Comparison of ENCODE assay signal across 8 mouse cellular contexts in the genomic region with DNA sequence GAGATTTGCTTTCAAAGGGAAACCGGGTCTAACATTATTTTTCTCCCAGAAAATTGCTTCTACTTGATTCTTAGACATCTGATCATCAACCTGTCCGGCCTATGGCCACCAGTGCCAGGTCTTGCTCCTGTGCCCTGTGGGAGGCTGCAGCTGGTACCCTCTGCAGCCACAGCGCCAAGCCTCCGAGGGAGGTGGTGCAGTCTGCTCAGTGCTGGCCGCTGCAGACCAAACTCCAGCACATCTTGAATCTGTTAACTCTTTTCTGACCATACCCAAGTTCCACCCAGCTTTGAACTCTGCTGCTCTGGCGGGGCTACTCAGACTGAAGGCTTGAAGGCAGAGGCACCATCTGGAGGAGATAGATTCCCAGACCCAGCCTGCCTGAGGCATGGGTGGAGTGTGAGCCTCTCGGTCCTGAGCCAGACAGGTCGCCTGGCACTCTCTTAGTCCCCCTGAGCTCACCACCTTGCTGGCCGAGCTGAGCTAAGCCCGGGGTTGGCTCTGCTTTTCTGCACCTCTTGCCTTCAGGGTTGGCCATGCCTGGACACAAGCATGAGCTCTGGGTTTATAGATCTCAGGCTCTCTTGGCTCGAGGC. TPM values are rescaled to one million over a fixed set of nuclear protein-coding genes. Genes with fewer than 3 reads are reported as not detected.
DNase-seq lines count a peak whose midpoint lies in the region; ATAC-seq lines count a peak whose summit lies in the region.

Tbr1 (plus strand) TSS at position 275 of the 596 bp plus-strand sequence.

- H3K9ac ChIP-seq in heart, embryonic 14.5 days (ENCODE audit: low read length): no peak within 1 kb of the TSS
- H3K9ac ChIP-seq in forebrain, embryonic 14.5 days (ENCODE audit: low read length): peak within 1 kb of the TSS; percentile 58
- no peak within 1 kb of the TSS for H3K9ac ChIP-seq in neural tube, embryonic 11.5 days (ENCODE audit: low read length)

- intact Hi-C loops in heart, postnatal 36 days (cut with DNase I): no loop called here
- intact Hi-C loops in left cerebral cortex, postnatal 10 days (cut with DNase I): no loop called here

- no peaks in the 10 kb centered on the region for H3K9me3 ChIP-seq in heart, embryonic 14.5 days (ENCODE audit: control insufficient read depth, low read length)
- H3K9me3 ChIP-seq in forebrain, embryonic 14.5 days (replicated peaks; ENCODE audit: control insufficient read depth, low read length): no peaks in the 10 kb centered on the region
- H3K9me3 ChIP-seq in neural tube, embryonic 11.5 days (ENCODE audit: control insufficient read depth, low read length): no peaks in the 10 kb centered on the region

- ATAC-seq in heart, embryonic 14.5 days (ENCODE audit: insufficient number of reproducible peaks, insufficient read depth, low FRiP score, low read depth): no peak
- ATAC-seq in forebrain, embryonic 14.5 days: 0 out of 2 replicates have a peak, but pooled peaks have one; percentile 6
- ATAC-seq in neural tube, embryonic 11.5 days (ENCODE audit: insufficient read depth, low FRiP score, low TSS enrichment): 0 out of 2 replicates have a peak, but pooled peaks have one; percentile 14

- no peak within 1 kb of the TSS; a peak in 1 of 4 replicates for H3K4me3 ChIP-seq in heart, embryonic 14.5 days (ENCODE audit: control insufficient read depth in 1 of 2, insufficient read depth in 1 of 2, low read depth in 1 of 2, low read length in 2 of 2)
- H3K4me3 ChIP-seq in forebrain, embryonic 14.5 days (ENCODE audit: low read depth, low read length): peak within 1 kb of the TSS; percentile 51
- H3K4me3 ChIP-seq in neural tube, embryonic 11.5 days (ENCODE audit: low read depth, low read length): no peak within 1 kb of the TSS

- H3K4me2 ChIP-seq in heart, embryonic 14.5 days (ENCODE audit: low read length): peak within 1 kb of the TSS; percentile 28
- peak within 1 kb of the TSS; percentile 47 for H3K4me2 ChIP-seq in forebrain, embryonic 14.5 days (ENCODE audit: low read length)
- no peak within 1 kb of the TSS for H3K4me2 ChIP-seq in neural tube, embryonic 11.5 days (ENCODE audit: low read depth)

- no peak within 1 kb of the TSS for H3K27ac ChIP-seq in heart, embryonic 14.5 days (replicated peaks in 1 of 2; ENCODE audit: control insufficient read depth in 1 of 2, insufficient read depth in 1 of 2, low read depth in 2 of 2, low read length in 2 of 2)
- H3K27ac ChIP-seq in forebrain, embryonic 14.5 days (ENCODE audit: low read depth, low read length): peak within 1 kb of the TSS; percentile 98
- no peak within 1 kb of the TSS for H3K27ac ChIP-seq in neural tube, embryonic 11.5 days (ENCODE audit: low read depth, low read length)

- 10% methylated on average over 11 of the region's 11 CpGs for WGBS in heart, embryonic 14.5 days
- 4% methylated on average over 11 of the region's 11 CpGs for WGBS in forebrain, embryonic 14.5 days
- WGBS in neural tube, embryonic 11.5 days: 2% methylated on average over 11 of the region's 11 CpGs

- DNase-seq in heart, postnatal 36 days: no peak
- peak; percentile 50 to 54 for DNase-seq in cerebellum, adult 18-20 months
- DNase-seq in forebrain, embryonic 14.5 days (ENCODE audit: low spot score): peak; percentile 56
- DNase-seq in left cerebral cortex, postnatal 10 days (ENCODE audit: extremely low spot score in 1 of 2, low spot score in 2 of 2): peak in 1 of 2 experiments; percentile 32
- DNase-seq in neural tube, embryonic 11.5 days (ENCODE audit: low spot score): peak; percentile 53
- no peak for DNase-seq in urinary bladder, postnatal 4 days (ENCODE audit: low spot score in 2 of 2)
- DNase-seq in lung, postnatal 10 days: no peak

- H3K36me3 ChIP-seq in heart, embryonic 14.5 days (ENCODE audit: control insufficient read depth, insufficient read depth, low read length): peaks cover 11% of the 10 kb centered on the region
- no peaks in the 10 kb centered on the region for H3K36me3 ChIP-seq in forebrain, embryonic 14.5 days (ENCODE audit: control insufficient read depth, insufficient read depth, low read length)
- H3K36me3 ChIP-seq in neural tube, embryonic 11.5 days (ENCODE audit: control insufficient read depth, insufficient read depth, low read length): no peaks in the 10 kb centered on the region

- H3K27me3 ChIP-seq in heart, embryonic 14.5 days (ENCODE audit: control insufficient read depth, insufficient read depth, low read length): peaks cover 55% of the 10 kb centered on the region
- H3K27me3 ChIP-seq in forebrain, embryonic 14.5 days (replicated peaks; ENCODE audit: control insufficient read depth, insufficient read depth, low read length): peaks cover 13% of the 10 kb centered on the region
- peaks cover 60% of the 10 kb centered on the region for H3K27me3 ChIP-seq in neural tube, embryonic 11.5 days (ENCODE audit: control insufficient read depth, insufficient read depth, low read length)

- peaks cover 2 to 20% of the 10 kb centered on the region in 2 experiments; a peak in 3 of 4 replicates for H3K4me1 ChIP-seq in heart, embryonic 14.5 days (ENCODE audit: control insufficient read depth in 2 of 2, insufficient read depth in 2 of 2, low read length in 2 of 2)
- H3K4me1 ChIP-seq in forebrain, embryonic 14.5 days (ENCODE audit: control insufficient read depth, insufficient read depth, low read length): peaks cover 4% of the 10 kb centered on the region
- H3K4me1 ChIP-seq in neural tube, embryonic 11.5 days (ENCODE audit: control insufficient read depth, insufficient read depth, low read length): 0 out of 2 replicates have a peak, but pooled peaks cover 4% of the 10 kb centered on the region

RNA-seq across cellular contexts. Expression of gene Tbr1, which starts in this region (rescaled TPM):
- polyA plus RNA-seq in heart, embryonic 14.5 days (2014; fragmentation: Nextera tagmentation; extraction: Ambion mirVana): not detected in 2 replicates
- total RNA-seq in heart, postnatal 36 days (2021): under 1 TPM in 1 of 2 experiments, not detected in 1; 0.11 TPM
- polyA plus RNA-seq in forebrain, embryonic 14.5 days (2014; fragmentation: Nextera tagmentation; extraction: Ambion mirVana): 46.3 and 47.2 TPM in 2 replicates
- 10 to 100 TPM; 97.9 to 99.5 TPM for total RNA-seq in left cerebral cortex, postnatal 10 days (2021)
- polyA plus RNA-seq in neural tube, embryonic 11.5 days (2014; fragmentation: Nextera tagmentation; extraction: Ambion mirVana): 0.29 and 0.57 TPM in 2 replicates

Comparison
In these comparisons a context has a peak if more than half of its experiments do, and no peak if none do; other contexts are left out.
1. RNA of gene Tbr1 (total RNA-seq): 97.9 to 99.5 TPM in left cerebral cortex, postnatal 10 days; 0.11 TPM in heart, postnatal 36 days; every median in the first group is over 10 times any median in the second.
2. RNA of gene Tbr1 (polyA plus RNA-seq): 46.3 to 47.2 TPM in forebrain, embryonic 14.5 days; 0.29 to 0.57 TPM in neural tube, embryonic 11.5 days and not detected in heart, embryonic 14.5 days; every median in the first group is over 10 times any median in the second.
3. Peak in DNase-seq and ATAC-seq in neural tube, embryonic 11.5 days; RNA of the gene not detected or under 1 TPM.
4. DNase-seq: peak in cerebellum, adult 18-20 months (2 of 2) and forebrain, embryonic 14.5 days (single experiment); none in heart, postnatal 36 days (0 of 2), urinary bladder, postnatal 4 days (0 of 2) and lung, postnatal 10 days (single experiment).